Mouse (Mus musculus): ENCODE measurements around the gene Camsap2. TPM values are rescaled to one million over a fixed set of nuclear protein-coding genes. Genes with fewer than 3 reads are reported as not detected.

Camsap2 gene
- polyA plus RNA-seq, 1 experiment, result 7.4 TPM

DNA sequence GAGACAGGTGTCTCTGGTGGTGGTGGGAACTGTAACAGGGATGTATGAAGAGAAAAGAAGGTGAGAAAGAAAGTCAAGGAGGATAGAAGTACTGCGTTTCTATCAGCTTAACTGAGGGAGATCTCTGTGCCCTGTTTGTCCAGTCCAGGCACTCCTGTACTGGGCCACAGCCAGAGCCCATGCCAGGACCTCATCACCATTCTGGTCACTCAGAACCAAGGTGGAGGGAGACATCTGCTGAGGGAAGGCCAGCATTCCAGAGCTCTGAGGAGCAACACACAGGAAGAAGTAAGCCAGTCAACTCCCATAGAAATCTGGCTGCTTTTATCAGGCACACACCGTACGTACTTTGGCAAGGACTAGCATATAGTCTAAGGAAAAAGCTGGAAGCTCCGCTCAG lies 14.1 kb downstream of the Camsap2 start:
- H3K79me3 ChIP-seq (ENCODE audit: low read depth), result peaks cover 79% of the 10 kb centered on the region
- no peak overlapping the region for H3ac ChIP-seq (ENCODE audit: control insufficient read depth, insufficient read length, low read depth)
- H3K27me3 ChIP-seq (ENCODE audit: control insufficient read depth, insufficient read depth, insufficient read length), result no peaks in the 10 kb centered on the region
- peaks cover 100% of the 10 kb centered on the region for H3K79me2 ChIP-seq (ENCODE audit: control insufficient read depth, insufficient read depth)
- H3K36me3 ChIP-seq (ENCODE audit: control insufficient read depth, insufficient read depth), result peaks cover 10% of the 10 kb centered on the region
- TF ChIP-seq USF1 (IDR thresholded peaks at IDR 0.05; ENCODE audit: low read depth) (no peak), MYOG (IDR thresholded peaks at IDR 0.05; ENCODE audit: control insufficient read depth, extremely low read depth, insufficient read length) (no peak), CTCF (IDR thresholded peaks at IDR 0.05; ENCODE audit: control insufficient read depth, insufficient read depth, insufficient read length) (no peak), CEBPB (IDR thresholded peaks at IDR 0.05; ENCODE audit: low read depth) (no peak), MAX (IDR thresholded peaks at IDR 0.05) (no peak), FOSL1 (IDR thresholded peaks at IDR 0.05; ENCODE audit: insufficient read depth, low read length, poor library complexity, severe bottlenecking) (no peak), MYOD1 (IDR thresholded peaks at IDR 0.05; ENCODE audit: control insufficient read depth, insufficient read length, low read depth) (no peak)
- no peak overlapping the region for H3K4me3 ChIP-seq (ENCODE audit: insufficient read depth, poor library complexity, severe bottlenecking)

DNA sequence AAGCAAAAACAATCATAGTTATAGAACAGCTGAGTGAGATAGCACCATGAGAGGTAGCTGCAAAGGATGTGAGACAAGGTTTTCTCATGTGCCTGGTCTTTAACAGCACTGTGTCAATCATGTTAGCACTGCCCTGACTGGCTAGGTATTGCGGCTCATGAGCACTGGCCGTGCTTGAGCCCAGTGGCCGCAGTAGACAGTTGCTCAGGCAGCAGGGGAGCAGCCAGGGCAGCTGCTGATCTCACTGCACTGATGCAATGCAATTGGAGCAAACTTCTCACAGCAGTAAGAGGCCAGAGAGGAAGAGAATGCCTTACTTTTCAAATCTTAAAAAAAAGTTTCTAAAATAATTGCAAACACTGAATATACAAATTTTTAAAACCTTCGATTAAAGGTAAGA lies 16.5 kb downstream of the Camsap2 start:
- TF ChIP-seq FOSL1 (IDR thresholded peaks at IDR 0.05; ENCODE audit: insufficient read depth, low read length, poor library complexity, severe bottlenecking) (no peak), MYOG (IDR thresholded peaks at IDR 0.05; ENCODE audit: control insufficient read depth, extremely low read depth, insufficient read length) (no peak), CEBPB (IDR thresholded peaks at IDR 0.05; ENCODE audit: low read depth) (no peak), CTCF (IDR thresholded peaks at IDR 0.05; ENCODE audit: control insufficient read depth, insufficient read depth, insufficient read length) (no peak), MYOD1 (IDR thresholded peaks at IDR 0.05; ENCODE audit: control insufficient read depth, insufficient read length, low read depth) (no peak), MAX (IDR thresholded peaks at IDR 0.05) (no peak), USF1 (IDR thresholded peaks at IDR 0.05; ENCODE audit: low read depth) (no peak)
- H3K4me3 ChIP-seq (ENCODE audit: insufficient read depth, poor library complexity, severe bottlenecking), result no peak overlapping the region
- H3ac ChIP-seq (ENCODE audit: control insufficient read depth, insufficient read length, low read depth), result no peak overlapping the region
- H3K27me3 ChIP-seq (ENCODE audit: control insufficient read depth, insufficient read depth, insufficient read length), result no peaks in the 10 kb centered on the region
- peaks cover 13% of the 10 kb centered on the region for H3K36me3 ChIP-seq (ENCODE audit: control insufficient read depth, insufficient read depth)
- peaks cover 72% of the 10 kb centered on the region for H3K79me3 ChIP-seq (ENCODE audit: low read depth)
- H3K79me2 ChIP-seq (ENCODE audit: control insufficient read depth, insufficient read depth), result peaks cover 95% of the 10 kb centered on the region

DNA sequence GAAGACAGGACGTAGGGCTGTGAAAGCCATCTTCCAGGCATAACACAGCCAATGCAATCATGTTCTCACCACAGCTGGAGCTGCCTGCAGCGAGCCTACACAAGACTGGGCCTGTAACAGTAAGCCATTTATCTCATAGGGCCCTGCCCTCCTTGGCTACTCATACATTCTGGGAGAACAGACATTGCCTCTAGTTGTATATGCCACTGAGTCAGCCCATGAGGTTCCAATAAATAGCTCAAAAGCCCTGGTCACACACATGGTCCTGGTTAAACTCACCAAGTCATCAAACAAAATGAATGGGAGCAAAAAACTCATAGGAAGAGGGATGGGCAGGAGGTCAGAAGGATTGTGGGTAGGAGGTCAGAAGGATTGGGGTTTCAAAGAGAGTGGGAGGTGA lies 17.3 kb downstream of the Camsap2 start:
- Histone ChIP-seq H3K27me3 (ENCODE audit: control insufficient read depth, insufficient read depth, insufficient read length) (no peaks in the 10 kb centered on the region), H3ac (ENCODE audit: control insufficient read depth, insufficient read length, low read depth) (no peak overlapping the region), H3K79me2 (ENCODE audit: control insufficient read depth, insufficient read depth) (peaks cover 94% of the 10 kb centered on the region), H3K4me3 (ENCODE audit: insufficient read depth, poor library complexity, severe bottlenecking) (no peak overlapping the region), H3K36me3 (ENCODE audit: control insufficient read depth, insufficient read depth) (peaks cover 18% of the 10 kb centered on the region), H3K79me3 (ENCODE audit: low read depth) (peaks cover 65% of the 10 kb centered on the region)
- no peak for TF ChIP-seq MAX (IDR thresholded peaks at IDR 0.05)

DNA sequence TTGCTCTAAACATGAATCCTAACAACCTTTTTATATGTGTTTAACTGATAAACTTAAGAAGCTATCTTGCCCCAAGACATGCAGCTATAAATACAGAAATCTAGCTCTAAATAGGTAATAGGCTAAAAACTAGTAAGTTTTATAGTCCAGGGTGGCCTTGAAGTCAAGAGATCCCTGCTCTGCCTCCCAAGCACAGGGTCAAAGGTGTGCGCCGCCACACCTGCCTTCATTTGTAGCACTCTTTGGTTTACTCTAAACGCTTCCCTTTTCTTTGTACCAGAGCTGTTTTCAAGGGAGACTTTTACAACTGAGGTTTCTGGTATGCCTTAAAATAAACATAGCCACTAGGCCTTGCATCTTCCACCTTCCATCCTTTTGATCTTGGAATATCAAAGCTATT lies 18.3 kb downstream of the Camsap2 start:
- Histone ChIP-seq H3K4me3 (ENCODE audit: insufficient read depth, poor library complexity, severe bottlenecking) (no peak overlapping the region), H3K79me2 (ENCODE audit: control insufficient read depth, insufficient read depth) (peaks cover 90% of the 10 kb centered on the region), H3K36me3 (ENCODE audit: control insufficient read depth, insufficient read depth) (peaks cover 28% of the 10 kb centered on the region), H3K79me3 (ENCODE audit: low read depth) (peaks cover 57% of the 10 kb centered on the region), H3K27me3 (ENCODE audit: control insufficient read depth, insufficient read depth, insufficient read length) (no peaks in the 10 kb centered on the region), H3ac (ENCODE audit: control insufficient read depth, insufficient read length, low read depth) (no peak overlapping the region)
- no peak for TF ChIP-seq MYOD1 (IDR thresholded peaks at IDR 0.05; ENCODE audit: control insufficient read depth, insufficient read length, low read depth)
- no peak for TF ChIP-seq CTCF (IDR thresholded peaks at IDR 0.05; ENCODE audit: control insufficient read depth, insufficient read depth, insufficient read length)
- TF ChIP-seq MYOG (IDR thresholded peaks at IDR 0.05; ENCODE audit: control insufficient read depth, extremely low read depth, insufficient read length), result no peak
- no peak for TF ChIP-seq MAX (IDR thresholded peaks at IDR 0.05)
- no peak for TF ChIP-seq USF1 (IDR thresholded peaks at IDR 0.05; ENCODE audit: low read depth)
- TF ChIP-seq CEBPB (IDR thresholded peaks at IDR 0.05; ENCODE audit: low read depth), result no peak
- no peak for TF ChIP-seq FOSL1 (IDR thresholded peaks at IDR 0.05; ENCODE audit: insufficient read depth, low read length, poor library complexity, severe bottlenecking)

DNA sequence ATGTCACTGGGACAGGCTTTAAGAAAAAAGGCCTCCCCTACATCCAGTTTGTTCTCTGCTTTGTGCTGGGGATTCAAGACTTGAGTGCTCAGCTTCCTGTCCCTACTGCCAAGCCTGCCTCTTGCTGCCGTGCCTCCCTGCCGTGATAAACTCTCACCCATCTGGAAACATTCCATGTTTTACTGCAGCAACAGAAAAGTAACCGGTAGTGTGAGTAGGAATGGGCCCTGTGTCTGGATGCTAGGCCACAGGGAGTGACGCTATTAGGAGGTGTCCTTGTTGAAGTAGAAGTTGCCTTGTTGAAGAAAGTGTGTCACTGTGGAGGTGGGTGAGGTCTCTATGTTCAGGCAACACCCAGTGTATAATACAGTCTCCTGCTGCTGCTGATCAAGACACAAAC lies 20.0 kb downstream of the Camsap2 start:
- H3K27me3 ChIP-seq (ENCODE audit: control insufficient read depth, insufficient read depth, insufficient read length), result no peaks in the 10 kb centered on the region
- H3K79me2 ChIP-seq (ENCODE audit: control insufficient read depth, insufficient read depth), result peaks cover 81% of the 10 kb centered on the region
- TF ChIP-seq FOSL1 (IDR thresholded peaks at IDR 0.05; ENCODE audit: insufficient read depth, low read length, poor library complexity, severe bottlenecking) (no peak), USF1 (IDR thresholded peaks at IDR 0.05; ENCODE audit: low read depth) (no peak), MAX (IDR thresholded peaks at IDR 0.05) (no peak), MYOD1 (IDR thresholded peaks at IDR 0.05; ENCODE audit: control insufficient read depth, insufficient read length, low read depth) (no peak), MYOG (IDR thresholded peaks at IDR 0.05; ENCODE audit: control insufficient read depth, extremely low read depth, insufficient read length) (no peak), CEBPB (IDR thresholded peaks at IDR 0.05; ENCODE audit: low read depth) (no peak), CTCF (IDR thresholded peaks at IDR 0.05; ENCODE audit: control insufficient read depth, insufficient read depth, insufficient read length) (no peak)
- peaks cover 46% of the 10 kb centered on the region for H3K79me3 ChIP-seq (ENCODE audit: low read depth)
- H3ac ChIP-seq (ENCODE audit: control insufficient read depth, insufficient read length, low read depth), result no peak overlapping the region
- H3K36me3 ChIP-seq (ENCODE audit: control insufficient read depth, insufficient read depth), result peaks cover 29% of the 10 kb centered on the region
- H3K4me3 ChIP-seq (ENCODE audit: insufficient read depth, poor library complexity, severe bottlenecking), result no peak overlapping the region

DNA sequence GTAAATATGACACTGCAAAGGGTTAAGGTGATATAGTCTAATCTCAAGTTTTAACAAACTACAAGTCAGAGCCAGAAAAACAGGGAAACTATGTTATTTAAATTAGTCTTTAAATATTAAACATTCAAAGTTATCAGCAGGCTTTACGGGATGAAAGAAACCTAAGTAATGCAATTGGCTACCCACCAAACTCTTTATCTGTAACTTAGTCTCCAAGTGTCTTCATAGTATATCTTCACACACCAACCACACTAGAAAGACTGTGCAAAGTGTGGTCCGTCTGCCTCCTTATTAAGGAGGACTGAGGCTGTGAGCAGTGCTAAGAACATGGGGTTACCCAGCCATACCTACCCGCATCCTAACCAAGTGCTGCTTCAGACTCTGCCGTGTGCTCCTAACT lies 23.6 kb downstream of the Camsap2 start:
- no peaks in the 10 kb centered on the region for H3K27me3 ChIP-seq (ENCODE audit: control insufficient read depth, insufficient read depth, insufficient read length)
- peaks cover 35% of the 10 kb centered on the region for H3K36me3 ChIP-seq (ENCODE audit: control insufficient read depth, insufficient read depth)
- H3K4me3 ChIP-seq (ENCODE audit: insufficient read depth, poor library complexity, severe bottlenecking), result no peak overlapping the region
- TF ChIP-seq CTCF (IDR thresholded peaks at IDR 0.05; ENCODE audit: control insufficient read depth, insufficient read depth, insufficient read length) (no peak), MYOD1 (IDR thresholded peaks at IDR 0.05; ENCODE audit: control insufficient read depth, insufficient read length, low read depth) (no peak), FOSL1 (IDR thresholded peaks at IDR 0.05; ENCODE audit: insufficient read depth, low read length, poor library complexity, severe bottlenecking) (no peak), USF1 (IDR thresholded peaks at IDR 0.05; ENCODE audit: low read depth) (no peak), MYOG (IDR thresholded peaks at IDR 0.05; ENCODE audit: control insufficient read depth, extremely low read depth, insufficient read length) (no peak), MAX (IDR thresholded peaks at IDR 0.05) (no peak), CEBPB (IDR thresholded peaks at IDR 0.05; ENCODE audit: low read depth) (no peak)
- H3K79me2 ChIP-seq (ENCODE audit: control insufficient read depth, insufficient read depth), result peaks cover 80% of the 10 kb centered on the region
- no peak overlapping the region for H3ac ChIP-seq (ENCODE audit: control insufficient read depth, insufficient read length, low read depth)
- peaks cover 21% of the 10 kb centered on the region for H3K79me3 ChIP-seq (ENCODE audit: low read depth)

Data from C2C12 (cell line).